Mouse (Mus musculus) liver, embryonic 14.5 days (tissue): ENCODE data around the gene Ms4a6c. TPM values are rescaled to one million over a fixed set of nuclear protein-coding genes. Genes with fewer than 3 reads are reported as not detected.
"Not testable (repeated sequence)": the region's sequence is repeated elsewhere in the genome, so short reads cannot be mapped to it uniquely, and the experiment has no call there.

Source experiments
- ATAC-seq: fragments of 200-750 bp; cut with Nextera tagmentation; 2 replicates; pipeline ENCODE4 v1.8.0; 2017; ENCODE audit warnings: moderate number of reproducible peaks, mild to moderate bottlenecking, moderate library complexity; ENCODE audit not compliant: insufficient read depth
- DNase-seq, 3 experiments: peaks; one replicate each; pipeline ENCODE4 v3.0.0-alpha.2; 2012 to 2013; ENCODE audit warnings: low read depth in 3 of 3, low spot score in 3 of 3
- H3K27ac ChIP-seq: fragments of 300-500 bp; sonication (generic); 2 replicates; pipeline ENCODE4 v1.5.1; 2014; ENCODE audit warnings: moderate library complexity, mild to moderate bottlenecking, control low read depth, inconsistent platforms
- H3K27me3 ChIP-seq: fragments of 300-500 bp; sonication (generic); 2 replicates; pipeline ENCODE4 v1.6.1; 2014; ENCODE audit warnings: mild to moderate bottlenecking, low read length, moderate library complexity; ENCODE audit not compliant: control insufficient read depth, insufficient read depth
- H3K36me3 ChIP-seq: fragments of 300-500 bp; sonication (generic); replicated peaks from 2 replicates; pipeline ENCODE4 v1.6.1; 2014; ENCODE audit warnings: low read depth; ENCODE audit not compliant: control insufficient read depth, insufficient read depth
- H3K4me1 ChIP-seq, 2 experiments: fragments of 200-500 bp in 1 of 2; fragments of 300-500 bp in 1 of 2; sonication (generic) in 1 of 2; replicated peaks; 2 replicates each; pipeline ENCODE4 v1.6.1; 2012 to 2014; ENCODE audit warnings: antibody characterized with exemption in 1 of 2, inconsistent platforms in 1 of 2, low read length in 1 of 2; ENCODE audit not compliant: control insufficient read depth in 2 of 2, insufficient read depth in 2 of 2
- H3K4me2 ChIP-seq: fragments of 300-500 bp; sonication (generic); 2 replicates; pipeline ENCODE4 v1.6.1; 2014; ENCODE audit warnings: low read depth, mild to moderate bottlenecking, control low read depth, moderate library complexity
- H3K4me3 ChIP-seq, 2 experiments: fragments of 200-500 bp in 1 of 2; fragments of 300-500 bp in 1 of 2; sonication (generic) in 1 of 2; 2 replicates each; pipeline ENCODE4 v1.5.1; 2012 to 2014; ENCODE audit warnings: low read depth in 2 of 2, low read length in 2 of 2, mild to moderate bottlenecking in 2 of 2, control low read depth in 1 of 2, inconsistent platforms in 1 of 2, moderate library complexity in 1 of 2; ENCODE audit not compliant: insufficient read depth in 1 of 2
- H3K9ac ChIP-seq: fragments of 300-500 bp; sonication (generic); replicated peaks from 2 replicates; pipeline ENCODE4 v1.6.1; 2014; ENCODE audit warnings: mild to moderate bottlenecking, control low read depth, moderate library complexity
- H3K9me3 ChIP-seq: fragments of 300-500 bp; sonication (generic); 2 replicates; pipeline ENCODE4 v1.6.1; 2016; ENCODE audit warnings: low read length, mixed read lengths; ENCODE audit not compliant: control insufficient read depth
- CTCF ChIP-seq: IDR thresholded peaks from 2 replicates; pipeline ENCODE4 v1.5.1; 2016; ENCODE audit warnings: antibody characterized with exemption, low read depth, control low read depth
- EP300 ChIP-seq: IDR thresholded peaks from 2 replicates; pipeline ENCODE4 v1.6.1; 2016; ENCODE audit warnings: antibody characterized with exemption, low read depth
- WGBS: fragments of 180-500 bp; shearing (Covaris S2); extraction: QIAGEN DNeasy Blood & Tissue Kit; methylation state at CpG from one replicate; pipeline ENCODE4 v1.1.7; 2014; ENCODE audit not compliant: insufficient replicate concordance; 5-methylcytosine and 5-hydroxymethylcytosine counted together
- polyA plus RNA-seq, 2 experiments: library from polyadenylated mRNA; depleted of rRNA in 1 of 2; stranded (reverse) in 1 of 2; unstranded in 1 of 2; fragments of >200 nt; fragmentation: Nextera tagmentation in 1 of 2; extraction: Ambion mirVana in 1 of 2; gene quantifications; 2 replicates each; pipeline versions ENCODE4 v1.2.1 to v1.2.3; 2012 to 2014

Gene Ms4a6c
- polyA plus RNA-seq, 2 experiments = 4.2 to 6.3 TPM

GRCm38 (mm10) chr19:11447238-11447637 is 21.9 kb upstream of the Ms4a6c start:
- Histone ChIP-seq H3K9me3 (no peaks in the 10 kb centered on the region), H3K27me3 (no peaks in the 10 kb centered on the region), H3K36me3 (no peaks in the 10 kb centered on the region), H3K27ac (no peak overlapping the region), H3K4me3 (no peak overlapping the region), H3K9ac (no peak overlapping the region), H3K4me1 (no peaks in the 10 kb centered on the region), H3K4me2 (no peak overlapping the region)
- DNase-seq = no peak
- no peak for ATAC-seq
- TF ChIP-seq CTCF (no peak), EP300 (no peak)
- WGBS = 37% methylated on average over 2 of the region's 2 CpGs

- DNase-seq, H3K4me1 ChIP-seq, H3K27ac ChIP-seq, H3K36me3 ChIP-seq, H3K27me3 ChIP-seq, ATAC-seq, H3K9ac ChIP-seq, H3K4me3 ChIP-seq, H3K9me3 ChIP-seq, H3K4me2 ChIP-seq: not testable (repeated sequence)
- WGBS = 69% methylated on average over 3 of the region's 4 CpGs
Observed at GRCm38 (mm10) chr19:11459041-11459440, 10.1 kb upstream of the Ms4a6c start.

GRCm38 (mm10) chr19:11464795-11465194 is 4.4 kb upstream of the Ms4a6c start:
- not testable (repeated sequence) for H3K36me3 ChIP-seq, H3K4me1 ChIP-seq, DNase-seq, H3K4me3 ChIP-seq, H3K27ac ChIP-seq, H3K9ac ChIP-seq, H3K9me3 ChIP-seq, H3K27me3 ChIP-seq, H3K4me2 ChIP-seq, ATAC-seq
- 10% methylated on average over 1 of the region's 1 CpGs for WGBS

- Histone ChIP-seq H3K4me2 (no peak overlapping the region), H3K9ac (no peak overlapping the region), H3K27ac (no peak overlapping the region), H3K4me1 (peaks cover 0 to 4% of the 10 kb centered on the region in 2 experiments; a peak in 2 of 4 replicates), H3K9me3 (no peaks in the 10 kb centered on the region), H3K36me3 (no peaks in the 10 kb centered on the region), H3K4me3 (no peak overlapping the region), H3K27me3 (no peaks in the 10 kb centered on the region)
- no peak for TF ChIP-seq EP300
- TF ChIP-seq CTCF = no peak
- ATAC-seq (no peak), DNase-seq (no peak)
- WGBS = 53% methylated on average over 5 of the region's 5 CpGs
Observed at GRCm38 (mm10) chr19:11466471-11466870, 2.7 kb upstream of the Ms4a6c start.

GRCm38 (mm10) chr19:11468361-11468760 is 805 bp upstream of the Ms4a6c start:
- not testable (repeated sequence) for DNase-seq, H3K27me3 ChIP-seq, H3K4me2 ChIP-seq, H3K9ac ChIP-seq, H3K27ac ChIP-seq, H3K36me3 ChIP-seq, H3K4me3 ChIP-seq, H3K9me3 ChIP-seq, H3K4me1 ChIP-seq, ATAC-seq
- 22% methylated on average over 1 of the region's 1 CpGs for WGBS

- Histone ChIP-seq H3K4me2 (no peak overlapping the region), H3K36me3 (no peaks in the 10 kb centered on the region), H3K27ac (no peak overlapping the region), H3K4me3 (no peak overlapping the region), H3K9me3 (no peaks in the 10 kb centered on the region), H3K27me3 (no peaks in the 10 kb centered on the region), H3K9ac (no peak overlapping the region), H3K4me1 (no peaks in the 10 kb centered on the region)
- no peak for TF ChIP-seq CTCF
- no peak for TF ChIP-seq EP300
- DNase-seq (no peak), ATAC-seq (no peak)
- WGBS = 73% methylated on average over 2 of the region's 2 CpGs
Observed at GRCm38 (mm10) chr19:11479714-11480113, 10.5 kb downstream of the Ms4a6c start.
